Mouse (Mus musculus) ovary, adult 18-20 months (tissue): ENCODE measurements around the gene 1700067K01Rik.

Experiments
- DNase-seq: peaks from one replicate; pipeline ENCODE4 v3.0.0; 2022; ENCODE audit warnings: low spot score, mixed read lengths

1700067K01Rik gene

DNA sequence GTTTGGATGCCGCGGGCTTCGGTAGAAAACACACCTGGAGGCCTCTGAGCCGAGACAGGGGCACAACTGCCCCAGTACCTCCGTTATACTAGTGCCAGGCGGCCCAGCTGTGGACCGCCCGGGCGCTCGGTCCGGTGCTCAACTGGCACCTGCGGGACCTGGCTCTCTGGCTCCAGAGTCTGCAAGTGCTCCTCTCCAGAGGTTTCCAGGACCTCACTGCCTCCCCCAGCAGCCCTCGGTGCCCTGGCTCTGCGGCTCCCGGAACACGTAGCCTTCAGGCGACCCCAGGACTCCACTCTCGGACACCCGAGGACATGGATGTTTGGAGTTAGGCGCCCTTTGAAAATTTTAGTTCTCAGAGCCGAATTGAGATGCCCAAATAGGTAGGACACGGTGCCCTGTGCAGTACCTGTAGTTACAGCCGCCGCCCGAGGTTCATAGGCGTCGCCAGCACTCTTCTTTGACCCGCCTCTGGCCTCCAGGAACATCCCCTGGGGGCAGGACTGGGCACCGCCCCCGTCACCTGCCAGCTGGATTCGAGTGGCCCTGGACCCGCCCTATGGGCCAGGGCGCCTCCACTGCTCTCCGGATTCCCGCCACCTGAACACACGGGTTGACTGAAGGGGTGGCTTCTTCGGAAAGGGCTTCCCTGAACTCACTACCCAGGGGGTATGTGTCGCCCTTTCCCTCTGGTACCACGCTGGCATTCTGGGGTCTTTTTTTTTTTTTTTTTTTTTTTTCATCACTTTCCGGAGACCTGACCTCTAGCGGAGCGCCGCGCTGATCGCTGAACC is 10.6 kb downstream of the 1700067K01Rik start, which contains the start of gene 2210011C24Rik:
Gene 2210011C24Rik, minus strand, starts transcription at position 467 of the 794 bp plus-strand sequence.
- no peak for DNase-seq

- DNase-seq = no peak
Measured at GRCm38 (mm10) chr8:84012499-84013165, 11.3 kb downstream of the 1700067K01Rik start.

DNA sequence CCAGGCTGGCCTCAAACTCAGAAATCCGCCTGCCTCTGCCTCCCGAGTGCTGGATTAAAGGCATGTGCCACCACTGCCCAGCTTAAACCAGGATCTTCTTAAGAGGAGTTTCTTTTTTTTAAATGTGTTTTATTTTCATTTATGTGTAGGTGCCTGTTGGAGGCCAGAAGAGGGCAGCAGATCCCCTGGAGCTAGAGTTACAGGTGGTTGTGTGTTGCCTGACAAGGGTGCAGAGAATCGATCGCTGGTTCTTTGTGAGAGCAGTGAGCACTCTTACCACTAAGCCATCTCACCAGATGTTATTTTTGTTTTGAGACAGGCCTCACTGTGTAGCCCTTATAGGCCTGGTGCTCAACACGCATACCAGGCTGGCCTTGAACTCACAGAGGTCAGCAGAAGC is 14.5 kb downstream of the 1700067K01Rik start:
- no peak for DNase-seq

DNA sequence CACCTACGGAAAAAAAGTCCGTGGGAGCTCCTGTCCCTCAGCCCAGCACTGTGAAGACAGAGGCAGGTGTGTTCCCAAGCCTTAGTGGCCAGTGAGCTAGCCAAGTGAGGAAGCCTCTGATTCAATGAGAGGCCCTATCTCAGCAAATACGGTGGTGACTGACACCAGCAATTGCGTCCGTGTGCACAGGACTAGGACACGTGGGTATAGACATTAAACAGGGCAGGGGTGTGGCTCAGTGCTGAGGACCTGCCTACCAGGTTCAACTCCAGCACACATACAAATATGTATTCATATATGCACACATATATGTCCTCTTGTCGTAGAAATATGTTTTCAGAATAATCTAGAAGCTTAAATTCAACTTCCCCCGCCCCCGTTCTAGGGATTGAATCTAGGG is 18.4 kb downstream of the 1700067K01Rik start:
- DNase-seq = no peak

DNA sequence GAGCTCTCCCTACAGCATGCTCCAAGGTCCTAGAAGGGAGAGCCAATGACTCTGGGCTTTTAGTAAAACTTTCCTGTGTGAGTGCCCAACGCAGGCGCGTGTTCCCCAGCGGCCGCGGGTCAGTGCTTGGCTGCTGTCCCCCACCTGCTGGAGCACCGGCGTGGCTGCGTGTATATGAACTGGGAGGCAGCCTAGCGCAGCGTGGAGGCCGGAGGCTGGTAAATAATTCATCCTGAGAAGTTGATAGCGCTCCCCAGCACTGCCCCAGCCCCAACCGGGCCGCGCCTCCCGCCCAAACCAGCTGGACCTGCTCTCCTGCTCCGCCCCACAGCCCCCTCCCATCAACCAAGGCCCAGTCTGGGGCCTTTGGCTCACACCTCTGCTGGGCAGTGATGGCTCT is 19.8 kb downstream of the 1700067K01Rik start, which contains the start of gene Palm3:
Gene Palm3, plus strand, starts transcription at position 376 of the 400 bp plus-strand sequence.
- no peak for DNase-seq

GRCm38 (mm10) chr8:84021569-84021968 is 20.3 kb downstream of the 1700067K01Rik start:
- no peak for DNase-seq

GRCm38 (mm10) chr8:84023085-84023484 is 21.8 kb downstream of the 1700067K01Rik start:
- DNase-seq = no peak

GRCm38 (mm10) chr8:84023631-84024030 is 22.3 kb downstream of the 1700067K01Rik start:
- no peak for DNase-seq

- DNase-seq = no peak
Measured at GRCm38 (mm10) chr8:84024171-84024570, 22.9 kb downstream of the 1700067K01Rik start.

GRCm38 (mm10) chr8:84025863-84026262 is 24.6 kb downstream of the 1700067K01Rik start:
- peak; percentile 54 for DNase-seq

DNA sequence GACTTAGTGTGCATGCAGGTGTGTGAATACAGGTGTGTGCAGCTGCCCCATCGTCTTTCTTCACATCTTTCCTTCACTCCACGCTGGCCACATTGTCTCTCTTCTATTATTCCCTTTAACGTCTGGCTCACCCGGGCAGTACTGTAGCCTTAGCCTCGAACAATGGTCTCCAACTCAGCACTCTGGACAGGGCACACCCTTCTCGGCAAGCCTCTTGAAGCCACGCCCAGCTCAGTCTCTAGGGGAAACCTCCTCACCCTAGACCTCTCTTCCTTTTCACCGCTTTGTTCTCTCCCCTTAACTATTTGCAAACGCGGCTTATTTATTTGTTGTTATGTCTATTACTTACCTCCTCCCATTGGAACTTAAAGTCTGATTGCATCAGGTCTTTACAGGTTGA is 26.1 kb downstream of the 1700067K01Rik start:
- no peak for DNase-seq

- no peak for DNase-seq
Measured at GRCm38 (mm10) chr8:84029272-84029671, 28.0 kb downstream of the 1700067K01Rik start.

DNA sequence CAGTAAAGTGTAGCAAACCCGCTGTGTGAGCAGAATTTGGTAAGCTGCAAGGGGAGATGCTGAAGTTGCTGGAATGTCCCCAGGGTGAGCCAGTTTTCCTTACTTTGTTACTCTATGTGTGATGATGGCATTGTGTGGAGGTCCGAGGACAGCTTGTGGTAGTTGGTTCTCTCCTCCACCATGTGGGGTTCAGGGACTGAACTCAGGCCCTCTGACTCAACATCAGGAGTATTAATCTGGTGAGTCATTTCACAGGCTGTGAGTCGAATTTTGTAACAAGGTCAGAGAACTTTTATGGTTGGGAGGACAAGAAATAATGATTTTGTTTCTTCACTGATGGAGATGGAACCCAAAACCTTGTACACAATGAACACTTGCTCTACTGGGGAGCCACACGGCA is 31.5 kb downstream of the 1700067K01Rik start:
- DNase-seq = no peak

- DNase-seq = peak; percentile 54
Measured at GRCm38 (mm10) chr8:84038015-84038414, 36.7 kb downstream of the 1700067K01Rik start.

- no peak for DNase-seq
Measured at GRCm38 (mm10) chr8:84039050-84039449, 37.7 kb downstream of the 1700067K01Rik start.

GRCm38 (mm10) chr8:84042066-84042947 is 41.0 kb downstream of the 1700067K01Rik start, which contains the start of gene Il27ra:
Gene Il27ra, minus strand, starts transcription at chr8:84042589.
- DNase-seq = no peak

- DNase-seq = no peak
Measured at GRCm38 (mm10) chr8:84042948-84043342, 41.6 kb downstream of the 1700067K01Rik start.

DNA sequence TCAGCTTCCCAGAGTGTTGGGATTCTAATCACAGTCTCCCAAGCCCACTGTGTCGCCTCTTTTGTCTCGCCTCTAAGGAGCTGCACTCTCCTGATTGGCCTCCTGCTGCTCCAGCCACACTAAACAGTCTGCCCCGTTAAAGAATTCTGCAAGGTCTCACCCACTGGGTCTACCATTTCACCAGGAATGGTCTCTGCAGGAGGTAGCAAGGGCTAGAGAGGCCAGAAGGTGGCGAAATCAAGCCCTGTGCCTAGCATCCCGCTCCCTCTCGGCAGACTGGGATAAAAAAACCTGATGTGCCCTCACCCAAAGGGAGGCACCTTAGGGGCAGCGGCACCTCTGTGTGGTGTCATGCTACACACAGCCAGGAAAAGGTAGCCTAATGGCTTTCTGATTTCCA is 42.8 kb downstream of the 1700067K01Rik start:
- no peak for DNase-seq

GRCm38 (mm10) chr8:84044900-84045299 is 43.6 kb downstream of the 1700067K01Rik start, which contains the start of gene Rln3:
Gene Rln3, minus strand, starts transcription at chr8:84045000.
- no peak for DNase-seq

DNA sequence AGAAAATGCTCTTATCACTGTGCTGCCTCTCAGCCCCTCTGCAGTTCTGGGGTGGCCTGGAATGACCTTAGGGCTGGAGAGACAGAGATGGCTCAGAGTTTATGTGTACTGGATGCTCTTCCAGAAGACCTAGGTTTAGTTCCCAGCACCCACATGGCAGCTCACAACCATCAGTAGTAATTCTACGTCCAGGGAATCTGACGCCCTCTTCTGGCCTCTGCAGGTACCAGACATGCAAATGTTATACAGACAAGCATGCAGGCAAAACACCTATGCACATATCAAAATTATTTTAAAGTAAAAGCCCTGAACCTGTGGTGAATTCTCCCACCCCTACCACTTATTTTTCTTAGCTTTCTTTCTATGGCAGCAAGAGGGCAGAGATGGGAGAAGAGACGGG is 45.2 kb downstream of the 1700067K01Rik start:
- DNase-seq = no peak

DNA sequence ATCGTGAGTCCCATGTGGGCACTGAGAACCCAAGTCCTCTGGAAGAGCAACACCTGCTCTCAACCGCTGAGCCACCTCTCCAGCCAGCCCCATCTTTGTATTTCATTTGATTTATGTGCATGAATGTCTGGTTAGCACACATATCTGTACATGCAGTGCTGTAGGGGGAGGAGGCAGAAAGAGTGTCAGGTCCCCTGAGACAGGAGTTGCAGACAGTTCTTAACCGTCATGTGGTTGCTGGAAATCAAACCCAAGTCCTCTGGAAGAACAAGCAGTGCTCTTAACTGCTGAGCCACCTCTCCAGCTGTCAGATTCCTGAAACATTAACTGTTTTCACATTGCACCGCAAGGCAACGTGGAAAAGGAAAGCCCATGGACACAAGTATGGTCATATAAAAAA is 46.9 kb downstream of the 1700067K01Rik start:
- no peak for DNase-seq

DNA sequence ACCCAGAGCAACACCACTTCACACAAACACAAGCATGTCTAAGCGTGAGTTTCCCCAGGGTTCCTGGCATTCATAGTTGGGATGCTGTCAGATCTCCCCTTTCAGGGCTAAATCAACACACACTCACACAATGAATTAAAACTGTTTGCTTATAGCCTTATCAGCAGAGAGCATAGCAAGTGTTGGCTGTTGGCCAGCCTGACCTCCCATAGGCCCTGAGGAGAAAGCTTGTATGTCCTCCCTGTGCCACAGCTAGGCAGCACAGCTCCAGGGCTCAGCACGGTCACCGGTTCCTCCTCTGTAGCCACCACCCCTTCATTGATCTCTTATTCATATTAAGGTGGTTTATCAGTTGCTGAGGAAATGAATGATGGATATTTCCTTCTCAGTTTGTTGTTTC is 51.4 kb downstream of the 1700067K01Rik start:
- no peak for DNase-seq
